Mouse (Mus musculus) hindbrain, embryonic 11.5 days (tissue): ENCODE data around the gene Pip4k2a. TPM values are rescaled to one million over a fixed set of nuclear protein-coding genes. Genes with fewer than 3 reads are reported as not detected.
A peak's percentile ranks its signal among the peaks of the same experiment; 100 is the strongest.

Source experiments
- ATAC-seq: fragments of 200-750 bp; cut with Nextera tagmentation; 2 replicates; pipeline ENCODE4 v1.8.0; 2017; ENCODE audit warnings: mild to moderate bottlenecking, moderate TSS enrichment, moderate library complexity; ENCODE audit not compliant: low FRiP score
- DNase-seq: peaks from one replicate; pipeline ENCODE4 v3.0.0-alpha.2; 2015; ENCODE audit warnings: low spot score
- H3K27ac ChIP-seq: fragments of 300-500 bp; sonication (generic); 2 replicates; pipeline ENCODE4 v1.5.1; 2014; ENCODE audit warnings: mild to moderate bottlenecking, low read depth, low read length
- H3K27me3 ChIP-seq: fragments of 300-500 bp; sonication (generic); 2 replicates; pipeline ENCODE4 v1.6.1; 2014; ENCODE audit warnings: mild to moderate bottlenecking, low read length, moderate library complexity, mixed read lengths; ENCODE audit not compliant: control insufficient read depth, insufficient read depth
- H3K36me3 ChIP-seq: fragments of 300-500 bp; sonication (generic); 2 replicates; pipeline ENCODE4 v1.6.1; 2014; ENCODE audit warnings: mild to moderate bottlenecking, low read length, moderate library complexity, mixed read lengths; ENCODE audit not compliant: control insufficient read depth, insufficient read depth
- H3K4me1 ChIP-seq: fragments of 300-500 bp; sonication (generic); replicated peaks from 2 replicates; pipeline ENCODE4 v1.6.1; 2014; ENCODE audit warnings: low read length, mixed read lengths; ENCODE audit not compliant: control insufficient read depth, insufficient read depth
- H3K4me2 ChIP-seq: fragments of 300-500 bp; sonication (generic); replicated peaks from 2 replicates; pipeline ENCODE4 v1.6.1; 2014; ENCODE audit warnings: mild to moderate bottlenecking, low read depth, low read length
- H3K4me3 ChIP-seq: fragments of 300-500 bp; sonication (generic); 2 replicates; pipeline ENCODE4 v1.5.1; 2014; ENCODE audit warnings: low read depth, low read length
- H3K9ac ChIP-seq: fragments of 300-500 bp; sonication (generic); 2 replicates; pipeline ENCODE4 v1.6.1; 2014; ENCODE audit warnings: low read depth, low read length
- H3K9me3 ChIP-seq: fragments of 300-500 bp; sonication (generic); 2 replicates; pipeline ENCODE4 v1.6.1; 2016; ENCODE audit warnings: low read length; ENCODE audit not compliant: control insufficient read depth
- WGBS: fragments of 180-500 bp; shearing (Covaris S2); extraction: QIAGEN DNeasy Blood & Tissue Kit; methylation state at CpG from one replicate; pipeline ENCODE4 v1.1.7; 2014; 5-methylcytosine and 5-hydroxymethylcytosine counted together
- polyA plus RNA-seq: library from polyadenylated mRNA; unstranded; fragments of >200 nt; fragmentation: Nextera tagmentation; extraction: Ambion mirVana; gene quantifications from 2 replicates; pipeline ENCODE4 v1.2.1, GENCODE M21; 2014

Pip4k2a gene
- polyA plus RNA-seq, 1 experiment from 2014 or later: 10.8 TPM

DNA sequence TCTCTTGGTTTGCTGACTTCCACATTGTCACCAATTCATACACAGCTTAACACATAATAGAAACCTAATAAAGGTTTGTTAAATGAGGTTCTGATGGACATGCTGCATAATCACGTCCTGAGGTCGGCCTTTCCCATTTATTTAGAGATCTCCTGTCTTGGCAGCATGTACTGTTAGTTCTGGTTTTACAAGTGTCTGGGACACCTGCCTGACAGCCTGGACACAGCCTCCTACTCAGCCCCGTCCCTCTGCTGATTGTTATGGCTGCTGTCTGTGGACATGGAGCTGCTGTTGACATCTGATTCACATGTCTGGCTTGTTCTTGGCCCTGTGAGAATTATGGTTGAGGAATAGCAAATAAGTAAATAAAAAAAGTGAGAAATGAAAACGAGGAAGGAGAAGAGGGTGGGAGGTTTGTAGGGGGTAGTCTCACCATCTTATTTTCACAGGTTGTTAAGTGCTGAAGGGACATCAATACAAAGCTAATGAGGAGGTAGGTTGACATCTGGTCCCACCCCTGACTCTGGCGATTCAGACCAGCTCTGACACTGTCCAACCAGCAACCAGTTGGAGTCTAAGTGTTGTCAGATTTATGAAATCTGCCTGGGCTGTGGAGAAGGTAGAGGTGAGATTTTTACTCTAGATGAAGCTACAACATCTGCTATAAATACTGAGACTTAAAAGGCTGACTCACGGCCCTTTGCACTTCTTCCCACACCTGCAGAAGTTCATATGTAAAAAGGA, 166.7 kb downstream of the Pip4k2a start:
- Histone ChIP-seq H3K4me3 (no peak overlapping the region), H3K27ac (no peak overlapping the region), H3K9ac (no peak overlapping the region), H3K4me1 (no peaks in the 10 kb centered on the region), H3K9me3 (no peaks in the 10 kb centered on the region), H3K36me3 (no peaks in the 10 kb centered on the region), H3K27me3 (no peaks in the 10 kb centered on the region), H3K4me2 (no peak overlapping the region)
- 79% methylated on average over 6 of the region's 6 CpGs for WGBS
- DNase-seq (no peak), ATAC-seq (no peak)

DNA sequence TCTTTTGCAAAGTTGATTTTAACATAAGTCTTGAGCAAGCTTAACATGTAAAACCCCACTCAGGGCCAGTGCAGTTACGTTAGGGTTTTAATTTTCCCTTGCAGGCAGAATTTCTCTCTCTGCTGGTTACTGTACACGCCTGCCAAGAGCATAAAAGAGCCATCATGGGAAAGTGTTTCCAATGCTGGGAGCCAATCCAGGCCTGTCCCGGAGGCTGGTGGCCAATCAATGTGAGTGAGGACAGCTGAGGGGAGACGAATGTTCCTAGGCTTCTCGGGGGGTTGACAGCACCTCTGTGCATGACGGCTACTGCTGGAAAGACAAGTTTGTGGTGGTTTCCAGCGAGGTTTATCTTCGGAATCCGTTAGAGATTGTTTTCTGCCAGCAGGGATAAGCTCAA, 175.2 kb downstream of the Pip4k2a start:
- H3K9me3 ChIP-seq: no peaks in the 10 kb centered on the region
- 63% methylated on average over 9 of the region's 9 CpGs for WGBS
- DNase-seq: no peak
- no peaks in the 10 kb centered on the region for H3K27me3 ChIP-seq
- H3K36me3 ChIP-seq: no peaks in the 10 kb centered on the region
- H3K27ac ChIP-seq: no peak overlapping the region
- ATAC-seq: no peak
- H3K4me3 ChIP-seq: no peak overlapping the region
- no peak overlapping the region for H3K4me2 ChIP-seq
- peaks cover 2% of the 10 kb centered on the region; the same call in 1 of the 2 replicates for H3K4me1 ChIP-seq
- H3K9ac ChIP-seq: no peak overlapping the region

DNA sequence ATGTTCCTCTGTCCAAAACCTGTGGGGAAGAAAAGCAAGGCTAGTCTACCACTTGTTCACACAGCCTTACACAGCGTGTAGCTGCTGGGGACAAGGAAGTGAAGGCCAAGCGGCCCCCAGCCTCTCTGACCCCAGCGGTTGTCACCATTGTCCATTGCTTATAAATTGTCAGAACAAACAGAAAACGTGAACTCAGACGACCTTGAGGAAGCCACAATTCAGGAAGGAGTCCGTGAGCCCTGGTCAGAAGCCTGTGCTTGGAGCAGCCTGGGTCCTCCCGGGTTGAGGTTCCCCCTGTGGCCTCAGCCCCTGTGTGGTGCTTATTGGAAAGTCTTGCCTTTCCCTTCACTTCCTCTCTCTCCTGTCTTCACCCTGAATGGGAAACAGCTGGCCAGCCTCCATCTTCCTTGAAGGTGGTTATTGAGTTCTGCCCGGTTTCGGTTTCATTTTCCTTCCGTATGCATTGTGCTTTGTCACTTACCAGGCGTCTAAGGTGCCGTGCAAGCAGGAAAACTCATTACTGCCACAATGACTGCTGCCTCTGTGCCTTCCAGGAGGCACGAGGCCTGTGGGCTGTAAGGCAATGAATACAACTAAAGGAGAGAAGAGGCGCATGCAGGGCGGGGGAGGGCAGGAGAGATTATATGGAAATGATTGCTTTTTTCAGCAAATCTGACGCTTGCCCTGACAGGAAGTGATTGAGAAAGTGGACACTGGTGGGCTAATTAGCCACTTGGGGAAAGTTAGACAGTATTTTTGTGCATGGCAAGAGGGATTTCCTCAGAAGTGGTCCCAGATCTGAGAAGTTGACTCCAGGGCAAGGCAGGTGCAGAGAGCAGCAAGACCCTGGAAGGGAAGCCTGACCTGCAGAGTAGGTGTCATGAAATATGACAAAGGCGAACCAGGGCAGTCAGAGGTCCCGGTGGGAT, 176.2 kb downstream of the Pip4k2a start:
- Histone ChIP-seq H3K27me3 (no peaks in the 10 kb centered on the region), H3K9ac (no peak overlapping the region), H3K4me2 (no peak overlapping the region), H3K9me3 (no peaks in the 10 kb centered on the region), H3K27ac (0 out of 2 replicates have a peak overlapping the region, but pooled peaks have one; percentile 12), H3K4me3 (no peak overlapping the region), H3K36me3 (no peaks in the 10 kb centered on the region), H3K4me1 (peaks cover 2% of the 10 kb centered on the region; the same call in 1 of the 2 replicates)
- WGBS: 42% methylated on average over 18 of the region's 18 CpGs
- ATAC-seq (0 out of 2 replicates have a peak, but pooled peaks have one; percentile 35), DNase-seq (peak; percentile 41)

DNA sequence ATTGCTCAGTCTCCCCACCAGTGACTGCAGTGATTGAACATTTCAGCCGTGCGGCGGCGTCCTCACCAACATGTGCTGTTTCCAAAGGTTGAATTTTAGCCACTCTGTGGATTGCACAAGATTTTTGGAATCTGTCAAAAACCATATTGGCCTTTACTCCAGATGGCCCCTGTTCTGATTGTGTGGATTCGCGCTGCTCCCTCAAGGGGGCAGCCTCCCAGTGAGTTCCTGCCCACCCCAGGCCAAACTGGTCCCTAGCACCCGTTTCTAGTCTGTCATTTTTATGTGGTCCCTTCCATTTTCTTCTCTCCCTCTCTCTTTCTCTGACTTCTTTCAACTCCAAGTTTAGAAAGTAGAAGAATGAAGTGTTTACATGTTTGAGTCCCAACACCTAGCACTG, 178.4 kb downstream of the Pip4k2a start:
- 76% methylated on average over 7 of the region's 7 CpGs for WGBS
- H3K27ac ChIP-seq: no peak overlapping the region
- no peaks in the 10 kb centered on the region for H3K27me3 ChIP-seq
- DNase-seq (no peak), ATAC-seq (no peak)
- H3K9me3 ChIP-seq: no peaks in the 10 kb centered on the region
- H3K9ac ChIP-seq: no peak overlapping the region
- H3K4me3 ChIP-seq: no peak overlapping the region
- no peaks in the 10 kb centered on the region for H3K36me3 ChIP-seq
- H3K4me2 ChIP-seq: no peak overlapping the region
- H3K4me1 ChIP-seq: peaks cover 2% of the 10 kb centered on the region; the same call in 1 of the 2 replicates

DNA sequence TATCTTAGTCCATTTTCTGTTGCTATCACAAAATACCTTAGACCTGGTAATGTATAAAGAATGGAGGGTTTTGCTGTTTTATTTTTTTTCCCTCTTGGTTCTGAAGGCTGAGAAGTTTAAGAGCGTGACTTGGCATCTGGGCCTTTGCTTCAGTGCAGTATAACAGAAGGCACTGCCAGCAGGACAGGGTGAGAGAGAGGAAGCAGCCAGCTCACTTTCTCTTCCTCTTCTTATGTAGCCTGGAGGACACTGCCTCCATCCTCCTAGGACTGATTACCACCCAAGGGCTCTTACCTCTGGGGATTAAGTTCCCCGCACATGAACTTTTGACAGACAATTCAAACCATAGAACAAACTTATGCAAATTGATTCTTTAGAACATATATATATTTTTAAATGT, 181.9 kb downstream of the Pip4k2a start:
- no peak for ATAC-seq
- no peaks in the 10 kb centered on the region for H3K36me3 ChIP-seq
- no peak for DNase-seq
- WGBS: 92% methylated on average over 2 of the region's 2 CpGs
- H3K9me3 ChIP-seq: no peaks in the 10 kb centered on the region
- no peak overlapping the region for H3K4me2 ChIP-seq
- H3K27ac ChIP-seq: no peak overlapping the region
- H3K4me3 ChIP-seq: no peak overlapping the region
- no peak overlapping the region for H3K9ac ChIP-seq
- H3K27me3 ChIP-seq: no peaks in the 10 kb centered on the region
- no peaks in the 10 kb centered on the region for H3K4me1 ChIP-seq

DNA sequence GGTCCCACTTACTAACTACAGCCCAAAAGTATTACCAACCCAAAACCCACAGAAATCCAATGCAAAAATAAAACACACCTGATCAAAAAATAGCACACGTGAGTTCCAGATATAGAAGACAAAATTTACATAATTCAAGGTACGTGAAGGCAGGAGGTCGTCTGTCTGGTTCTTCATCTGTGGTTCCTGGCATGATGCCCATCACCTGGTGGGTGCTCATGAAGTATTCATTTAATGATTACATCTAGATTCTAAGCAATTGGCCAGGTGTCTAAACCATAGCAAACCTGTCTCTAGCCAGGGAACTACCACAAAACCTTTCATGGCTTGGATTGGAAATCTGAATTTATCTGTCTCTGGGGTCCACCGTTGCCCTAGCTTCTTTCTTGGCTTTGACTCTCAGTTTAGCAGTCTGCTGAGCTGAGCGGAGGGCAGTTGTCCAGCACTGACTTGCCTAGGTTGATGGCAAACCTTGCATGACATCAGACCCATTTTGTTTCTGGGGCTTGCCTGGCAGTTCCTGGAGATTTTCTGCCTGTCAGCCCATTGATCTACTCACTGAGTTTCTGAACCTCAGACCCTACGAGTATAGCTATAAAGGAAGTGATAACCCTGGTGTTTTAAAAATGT, 182.5 kb downstream of the Pip4k2a start:
- ATAC-seq: no peak
- no peak for DNase-seq
- Histone ChIP-seq H3K27ac (no peak overlapping the region), H3K9ac (no peak overlapping the region), H3K4me2 (no peak overlapping the region), H3K4me3 (no peak overlapping the region), H3K36me3 (no peaks in the 10 kb centered on the region), H3K27me3 (no peaks in the 10 kb centered on the region), H3K9me3 (no peaks in the 10 kb centered on the region), H3K4me1 (no peaks in the 10 kb centered on the region)
- WGBS: 91% methylated on average over 6 of the region's 6 CpGs

DNA sequence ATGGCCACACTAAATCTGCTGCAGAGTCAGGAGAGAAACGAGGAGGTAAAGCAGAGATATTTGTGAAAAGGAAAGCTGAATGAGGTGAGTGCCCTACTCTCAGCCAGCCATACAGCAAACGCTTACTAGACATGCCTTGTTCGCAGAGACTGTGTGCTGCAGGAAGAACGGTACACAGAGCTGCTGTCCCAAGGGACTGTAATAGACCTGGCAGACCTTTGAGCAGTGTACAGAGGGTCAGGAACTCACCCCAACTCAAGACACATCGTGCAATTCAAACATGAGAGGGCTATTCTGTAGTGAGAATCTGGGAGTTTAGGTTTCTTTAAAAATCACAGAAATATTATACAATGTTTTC, 183.5 kb downstream of the Pip4k2a start:
- Histone ChIP-seq H3K36me3 (no peaks in the 10 kb centered on the region), H3K9me3 (no peaks in the 10 kb centered on the region), H3K4me2 (no peak overlapping the region), H3K27ac (no peak overlapping the region), H3K27me3 (no peaks in the 10 kb centered on the region), H3K4me1 (no peaks in the 10 kb centered on the region), H3K9ac (no peak overlapping the region), H3K4me3 (no peak overlapping the region)
- no peak for DNase-seq
- ATAC-seq: no peak
- WGBS: 53% methylated on average over 5 of the region's 5 CpGs

DNA sequence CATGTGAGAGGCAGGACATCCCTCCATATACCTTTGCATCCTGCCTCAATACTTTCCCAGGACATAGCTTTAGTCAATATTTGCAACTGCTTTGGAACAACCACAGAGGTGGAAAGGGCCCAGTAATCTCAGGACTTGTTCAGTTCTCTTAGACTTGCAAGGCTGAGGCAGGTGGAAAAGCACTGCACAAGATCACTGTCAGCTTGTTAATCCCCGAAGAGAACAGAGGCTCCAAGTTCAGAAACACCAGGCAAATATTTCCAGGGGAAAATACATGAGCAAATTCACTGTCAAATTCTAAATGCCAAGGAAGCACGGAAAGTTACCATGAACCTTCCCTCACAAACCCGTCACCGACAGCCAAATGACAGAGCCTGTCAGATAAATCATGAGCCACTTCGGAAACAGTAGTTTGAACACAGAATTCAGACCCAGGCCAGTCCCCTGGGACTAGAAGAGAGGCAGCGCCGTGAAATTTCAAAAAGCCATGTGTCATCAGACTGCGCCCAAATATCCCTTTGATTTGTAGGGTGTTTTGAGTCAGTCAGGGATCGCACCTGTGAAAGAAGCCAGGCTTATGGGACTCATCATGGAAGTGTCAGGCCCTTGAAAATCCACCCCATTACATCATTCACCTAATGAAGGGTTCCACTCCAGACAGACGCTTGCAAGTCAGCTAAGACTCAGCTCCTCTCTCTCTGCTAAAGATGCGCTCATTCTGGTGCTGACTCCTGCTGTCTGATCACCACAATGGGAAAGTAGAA, 184.1 kb downstream of the Pip4k2a start:
- no peak for DNase-seq
- H3K27ac ChIP-seq: no peak overlapping the region
- 72% methylated on average over 11 of the region's 11 CpGs for WGBS
- H3K4me1 ChIP-seq: no peaks in the 10 kb centered on the region
- H3K9ac ChIP-seq: no peak overlapping the region
- ATAC-seq: no peak
- no peak overlapping the region for H3K4me3 ChIP-seq
- no peaks in the 10 kb centered on the region for H3K27me3 ChIP-seq
- no peak overlapping the region for H3K4me2 ChIP-seq
- no peaks in the 10 kb centered on the region for H3K9me3 ChIP-seq
- no peaks in the 10 kb centered on the region for H3K36me3 ChIP-seq
